Mouse (Mus musculus) NIH3T3 (cell line): ENCODE measurements at regions not wholly inside any gene's neighbourhood (a gene's known extent, or its start where the extent isn't known, plus 50 kb on each side); places are given as distances from the start of the nearest gene placed in this dataset.

Experiments
- DNase-seq: peaks from one replicate; pipeline ENCODE4 v3.0.0-alpha.2; 2012; ENCODE audit warnings: low read depth

GRCm38 (mm10) chr15:50423082-50423665 is 3461.5 kb upstream of the Gm7489 start:
- DNase-seq: peak; percentile 19

GRCm38 (mm10) chr15:50449604-50450003 is 3435.1 kb upstream of the Gm7489 start:
- DNase-seq: no peak

GRCm38 (mm10) chr15:50472626-50473025 is 3412.1 kb upstream of the Gm7489 start:
- no peak for DNase-seq

- DNase-seq: no peak
These were observed 3386.0 kb upstream of the Gm7489 start for GRCm38 (mm10) chr15:50498716-50499115.

- no peak for DNase-seq
These were observed 3376.6 kb upstream of the Gm7489 start for GRCm38 (mm10) chr15:50507999-50508624.

GRCm38 (mm10) chr15:50513036-50513435 is 3371.7 kb upstream of the Gm7489 start:
- DNase-seq: no peak

- peak; percentile 74 for DNase-seq
These were observed 3359.9 kb upstream of the Gm7489 start for GRCm38 (mm10) chr15:50524841-50525240.

GRCm38 (mm10) chr15:50534490-50534889 is 3350.2 kb upstream of the Gm7489 start:
- DNase-seq: no peak

- peak; percentile 33 for DNase-seq
These were observed 3321.1 kb upstream of the Gm7489 start for GRCm38 (mm10) chr15:50563611-50564010.

- no peak for DNase-seq
These were observed 3303.9 kb upstream of the Gm7489 start for GRCm38 (mm10) chr15:50580811-50581210.

GRCm38 (mm10) chr15:50583951-50584350 is 3300.8 kb upstream of the Gm7489 start:
- no peak for DNase-seq

- no peak for DNase-seq
These were observed 3299.2 kb upstream of the Gm7489 start for GRCm38 (mm10) chr15:50585496-50585895.
